Mouse (Mus musculus): ENCODE measurements around the gene Sdc3.

The Sdc3 gene

DNA sequence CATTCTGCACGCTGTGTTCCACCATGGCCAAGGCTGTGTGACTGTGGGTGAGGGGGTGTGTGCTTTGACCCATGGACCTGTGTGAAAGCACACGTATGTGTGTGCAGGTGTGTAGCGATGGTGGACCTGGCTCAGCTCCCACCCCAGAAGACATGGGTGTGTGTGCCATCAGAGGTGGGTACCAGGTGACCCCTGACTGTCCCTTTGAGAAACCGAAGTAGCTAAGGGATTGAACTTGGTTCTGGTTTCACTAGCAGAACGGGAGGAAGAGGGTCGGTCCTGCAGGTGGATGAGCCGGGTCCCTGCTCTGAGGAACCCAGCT lies 804 bp downstream of the Sdc3 start:
- WGBS, result 13% methylated on average over 7 of the region's 7 CpGs

GRCm38 (mm10) chr4:130794771-130795170 lies 2.4 kb downstream of the Sdc3 start:
- 43% methylated on average over 4 of the region's 4 CpGs for WGBS

DNA sequence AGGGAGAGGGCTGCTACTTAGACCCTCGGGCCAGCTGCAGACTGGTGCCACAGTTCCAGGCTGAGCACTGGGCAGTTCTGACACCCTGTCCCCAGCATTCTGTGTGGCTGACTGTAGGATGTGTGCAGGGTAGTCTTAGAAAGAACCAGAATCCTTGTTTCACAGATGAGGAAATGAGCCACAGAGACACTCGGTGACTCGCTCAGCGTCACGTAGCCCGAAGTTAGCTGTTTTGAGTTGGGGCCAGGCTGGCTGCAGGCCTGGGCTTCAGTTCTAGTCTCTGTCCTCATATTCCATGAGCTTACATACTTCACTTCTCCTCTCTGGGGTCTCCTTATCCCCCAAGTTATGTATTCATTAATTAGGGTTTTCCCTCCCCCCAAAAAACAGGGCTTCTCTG lies 3.6 kb downstream of the Sdc3 start:
- 57% methylated on average over 6 of the region's 6 CpGs for WGBS

DNA sequence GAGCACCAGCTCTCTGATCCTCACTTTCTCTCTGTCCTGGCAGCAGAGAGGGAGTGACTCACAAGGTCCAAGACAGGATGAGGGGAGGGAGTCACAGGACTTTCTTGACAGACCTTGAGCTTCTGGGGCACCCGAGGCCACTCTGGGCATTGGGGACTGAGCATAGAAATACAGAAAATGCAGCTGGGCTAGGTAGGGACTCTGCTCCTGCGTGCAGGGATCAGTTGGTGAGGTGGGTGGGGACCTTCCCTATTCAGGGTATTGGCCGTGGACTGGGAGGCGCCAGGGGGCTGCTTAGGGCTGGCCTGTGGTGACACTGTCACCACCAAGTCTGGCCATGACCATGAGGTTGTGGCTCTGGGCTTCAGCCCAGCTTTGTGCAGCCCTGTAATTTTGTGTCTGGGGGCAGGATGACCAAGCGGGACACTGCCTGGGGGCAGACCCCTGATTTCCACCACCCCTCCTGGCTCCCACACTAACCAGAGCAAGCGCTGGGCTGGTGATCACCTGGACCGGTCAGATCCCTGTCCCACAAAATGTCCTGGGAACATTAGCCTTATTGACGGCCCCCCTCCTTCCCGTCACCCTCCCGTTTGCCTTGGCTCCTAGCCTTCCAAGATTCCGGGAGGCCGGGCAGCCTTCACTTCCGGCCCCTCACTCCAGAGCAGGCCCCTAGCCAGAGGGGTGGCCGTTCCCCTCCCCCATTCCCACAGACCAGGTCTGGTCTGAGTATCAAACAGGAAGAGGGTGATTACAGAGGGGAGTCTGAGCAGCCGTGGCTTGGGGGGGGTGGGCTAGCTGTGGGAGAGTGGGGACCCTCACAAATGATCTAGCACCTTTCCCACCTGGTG lies 5.1 kb downstream of the Sdc3 start:
- WGBS, result 37% methylated on average over 15 of the region's 15 CpGs

- 52% methylated on average over 1 of the region's 1 CpGs for WGBS
Observed at GRCm38 (mm10) chr4:130798416-130798815, 6.1 kb downstream of the Sdc3 start.

- WGBS, result 23% methylated on average over 4 of the region's 4 CpGs
Observed at GRCm38 (mm10) chr4:130799118-130799517, 6.8 kb downstream of the Sdc3 start.

DNA sequence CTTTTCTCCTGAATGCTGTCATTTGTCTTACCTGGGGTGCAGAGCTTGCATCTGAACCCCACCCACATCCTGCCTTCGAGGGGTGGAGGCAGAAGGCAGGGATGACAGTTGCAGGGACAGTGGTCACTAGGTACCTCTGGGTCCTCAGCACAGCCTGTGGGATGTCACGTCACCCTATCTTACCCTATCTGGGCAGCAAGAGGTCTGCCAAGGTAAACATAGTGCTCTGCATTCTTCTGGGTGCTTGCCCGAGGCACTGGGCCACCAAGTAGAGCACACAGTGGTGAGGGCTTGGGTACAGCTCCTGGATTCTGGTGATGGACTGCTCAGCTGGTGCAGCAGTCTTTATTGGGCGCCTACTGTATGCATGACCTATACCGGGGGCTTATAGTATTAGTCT lies 7.2 kb downstream of the Sdc3 start:
- 71% methylated on average over 5 of the region's 5 CpGs for WGBS

DNA sequence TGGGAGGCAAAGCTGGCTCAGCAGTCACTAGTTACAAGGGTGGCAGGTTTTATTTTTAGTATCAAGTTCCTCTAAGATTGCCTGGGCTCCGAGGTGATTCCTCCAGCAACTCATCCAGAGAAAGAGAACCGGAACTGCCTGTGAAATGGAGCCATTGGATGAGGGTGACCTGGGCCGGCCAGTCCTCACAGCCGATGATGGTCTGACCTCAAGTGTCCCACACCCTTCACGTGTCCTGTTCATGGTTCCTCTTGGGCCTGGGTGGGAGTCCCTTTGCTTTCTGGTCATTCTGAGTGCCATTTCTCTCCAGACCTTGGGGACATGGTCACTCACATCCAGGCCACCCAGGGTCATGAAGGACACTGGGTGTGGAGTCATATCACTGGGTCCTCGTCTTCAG lies 7.8 kb downstream of the Sdc3 start:
- 72% methylated on average over 6 of the region's 6 CpGs for WGBS

DNA sequence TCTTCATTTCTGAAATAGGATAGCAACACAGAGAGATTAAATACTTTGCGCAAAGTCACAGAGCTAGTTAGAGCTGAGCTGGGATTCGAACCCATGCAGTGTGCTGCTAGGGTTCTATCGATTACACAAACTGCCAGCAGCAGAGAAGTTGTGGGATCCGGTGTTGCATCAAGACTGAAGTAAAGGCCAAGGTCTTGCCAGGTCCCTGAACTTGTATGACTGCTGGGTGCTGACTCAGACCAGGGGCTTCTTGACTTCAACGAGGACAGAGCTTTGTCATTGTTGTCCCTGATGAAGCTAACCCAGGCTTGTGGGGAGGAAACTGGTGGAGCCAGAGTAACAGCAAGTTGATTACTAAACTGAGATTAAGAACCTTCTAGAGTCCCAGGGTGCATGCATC lies 8.9 kb downstream of the Sdc3 start:
- 86% methylated on average over 5 of the region's 5 CpGs for WGBS

GRCm38 (mm10) chr4:130801624-130802329 lies 9.4 kb downstream of the Sdc3 start:
- 56% methylated on average over 10 of the region's 10 CpGs for WGBS

DNA sequence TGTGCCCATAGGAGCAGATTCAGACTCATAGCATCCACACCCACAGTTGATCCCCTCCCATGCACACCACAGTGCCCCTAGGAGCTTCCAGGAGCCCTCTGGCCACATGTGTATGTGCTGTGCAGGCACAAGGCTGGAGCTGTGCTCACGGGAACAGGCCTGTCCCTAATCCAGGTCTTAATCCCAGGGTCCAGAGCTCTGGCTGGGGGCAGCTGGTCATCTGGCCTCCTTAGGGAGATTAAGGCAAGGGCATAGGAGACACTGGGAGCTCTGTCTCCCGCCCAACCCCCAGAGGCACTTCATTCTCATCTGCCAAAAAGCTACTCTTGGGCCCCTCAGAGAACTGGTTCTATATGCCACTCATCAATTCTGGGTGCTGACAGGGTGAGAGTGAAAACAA lies 11.3 kb downstream of the Sdc3 start:
- 82% methylated on average over 2 of the region's 2 CpGs for WGBS

DNA sequence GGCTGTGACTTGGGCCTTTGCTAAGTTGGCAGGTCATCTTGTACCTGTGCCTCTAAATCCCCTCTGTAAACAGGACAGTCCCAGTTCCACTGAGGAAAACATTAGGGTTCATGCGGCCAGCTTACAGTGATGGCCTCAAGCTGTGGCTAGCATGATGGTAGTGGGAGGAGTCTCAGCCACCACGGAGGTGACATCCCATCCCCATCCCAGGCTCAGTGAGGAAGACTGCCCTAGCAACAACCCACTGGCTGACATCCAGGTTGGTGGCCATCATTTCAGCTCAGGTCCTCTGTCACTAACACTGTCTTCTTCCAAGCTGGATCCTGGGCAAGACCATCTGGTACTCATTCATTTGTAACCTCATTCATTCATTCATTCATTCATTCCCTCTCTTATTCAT lies 12.0 kb downstream of the Sdc3 start:
- WGBS, result 43% methylated on average over 2 of the region's 2 CpGs

DNA sequence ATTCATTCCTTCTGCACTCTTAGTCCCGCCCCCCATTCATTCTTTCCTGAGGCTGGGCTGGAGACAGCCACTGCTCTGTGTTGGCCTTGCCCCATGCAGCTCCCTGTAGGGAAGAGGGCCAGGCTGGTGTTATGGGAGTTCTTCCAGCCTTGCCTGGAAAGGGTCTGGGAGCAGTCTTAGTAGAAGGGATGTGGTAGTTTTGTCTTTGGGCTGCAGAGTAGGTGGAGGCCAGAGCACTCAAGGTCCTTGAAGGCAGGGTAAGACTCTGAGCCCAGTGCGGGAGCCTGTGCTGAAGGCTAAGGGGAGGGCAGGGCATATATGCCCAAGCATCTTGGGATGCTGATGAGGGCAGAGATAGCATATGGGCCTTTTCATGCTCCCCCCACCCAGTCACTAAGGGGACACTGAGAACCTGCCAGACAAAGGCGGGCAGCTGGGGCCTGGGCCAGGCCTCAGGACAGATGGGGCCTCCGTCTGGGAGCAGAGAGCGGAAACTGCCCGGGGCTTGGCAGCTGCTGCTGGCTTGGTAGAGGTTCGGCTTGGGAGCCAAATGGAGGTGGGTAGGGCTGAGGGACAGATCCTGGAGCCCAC lies 12.5 kb downstream of the Sdc3 start:
- 53% methylated on average over 7 of the region's 7 CpGs for WGBS

- WGBS, result 48% methylated on average over 7 of the region's 7 CpGs
Observed at GRCm38 (mm10) chr4:130805746-130806145, 13.4 kb downstream of the Sdc3 start.

- WGBS, result 70% methylated on average over 9 of the region's 9 CpGs
Observed at GRCm38 (mm10) chr4:130806746-130807145, 14.4 kb downstream of the Sdc3 start.

DNA sequence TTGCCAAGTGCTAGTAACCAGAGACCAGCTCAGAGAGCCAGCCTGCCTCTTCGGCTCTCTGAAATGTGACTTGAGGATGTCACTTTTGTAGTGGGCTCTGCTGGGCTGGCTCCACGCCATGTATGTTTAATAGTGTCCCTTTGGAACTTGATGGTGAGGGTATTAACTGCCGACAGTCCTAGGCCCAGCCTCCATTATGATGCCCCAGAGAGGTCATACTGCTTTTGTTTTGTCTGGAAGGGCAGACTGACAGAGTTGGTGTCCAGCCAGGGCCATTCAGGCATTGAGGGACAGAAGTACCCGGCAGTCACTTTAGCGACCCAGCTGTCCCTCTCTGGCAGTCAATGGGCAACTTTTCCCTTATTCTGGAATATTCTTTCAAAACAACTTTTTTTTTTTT lies 17.4 kb downstream of the Sdc3 start:
- 47% methylated on average over 5 of the region's 5 CpGs for WGBS

GRCm38 (mm10) chr4:130810845-130811244 lies 18.5 kb downstream of the Sdc3 start:
- 35% methylated on average over 3 of the region's 3 CpGs for WGBS

GRCm38 (mm10) chr4:130811385-130811784 lies 19.0 kb downstream of the Sdc3 start:
- WGBS, result 47% methylated on average over 7 of the region's 7 CpGs

GRCm38 (mm10) chr4:130813958-130814357 lies 21.6 kb downstream of the Sdc3 start:
- 54% methylated on average over 2 of the region's 2 CpGs for WGBS

DNA sequence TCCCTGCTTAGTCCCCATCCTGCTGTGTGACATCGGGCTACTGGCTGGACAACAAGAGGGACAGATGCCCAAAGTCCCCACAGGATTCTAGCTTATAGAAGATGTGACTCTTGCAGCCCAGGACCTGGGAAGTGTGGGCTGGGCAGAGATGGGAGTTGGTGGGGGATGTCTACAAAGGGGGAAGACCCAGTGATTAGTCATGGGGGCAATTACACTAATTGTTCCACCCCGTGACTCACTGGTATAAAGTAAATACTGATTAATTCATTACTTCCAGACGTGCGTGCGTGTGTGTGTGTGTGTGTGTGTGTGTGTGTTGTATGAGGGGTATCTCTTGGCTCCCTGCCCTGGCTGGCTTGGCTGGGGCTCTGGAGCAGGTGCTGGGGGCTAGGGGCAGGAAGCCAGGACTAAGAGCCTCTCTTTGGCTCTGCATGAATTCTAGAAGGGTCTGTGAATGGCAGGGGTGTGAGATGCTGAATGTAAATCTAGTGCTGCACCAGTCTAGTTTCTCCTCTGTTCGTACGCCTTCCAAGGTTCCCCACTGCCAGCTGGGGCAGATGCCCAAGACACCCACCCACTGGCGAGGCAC lies 22.5 kb downstream of the Sdc3 start:
- WGBS, result 26% methylated on average over 8 of the region's 8 CpGs

GRCm38 (mm10) chr4:130815860-130816259 lies 23.5 kb downstream of the Sdc3 start:
- WGBS, result 41% methylated on average over 8 of the region's 8 CpGs

DNA sequence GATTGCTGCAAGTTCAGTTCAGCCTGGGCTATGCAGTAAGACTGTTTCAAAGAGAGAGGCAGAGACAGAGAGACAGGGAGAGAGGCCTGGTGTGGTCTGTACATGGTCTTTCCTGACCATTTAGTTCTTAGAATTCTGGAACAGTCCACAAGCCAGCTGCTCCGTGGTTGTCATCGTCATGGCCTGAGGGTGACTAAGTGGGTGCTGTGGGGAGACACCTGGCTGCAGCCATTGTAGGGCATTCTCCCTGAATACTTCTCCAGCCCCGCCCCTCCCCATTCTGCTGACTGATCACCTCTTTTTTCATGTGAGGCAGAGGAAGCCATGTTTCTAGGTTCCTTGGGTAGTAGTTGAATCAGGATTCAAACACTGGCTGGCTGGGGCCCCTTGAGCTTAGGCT lies 27.5 kb downstream of the Sdc3 start:
- 81% methylated on average over 3 of the region's 3 CpGs for whole genome bisulfite sequencing
